Mouse (Mus musculus) cortical plate, adult 2 months (tissue): ENCODE measurements around the gene Dnah7c.
A peak's percentile ranks its signal among the peaks of the same experiment; 100 is the strongest.

Experiments
- CTCF ChIP-seq: fragments of 200-500 bp; IDR thresholded peaks from 2 replicates; pipeline ENCODE4 v1.5.1; 2011; ENCODE audit warnings: mild to moderate bottlenecking, control low read depth, low read length; ENCODE audit not compliant: insufficient read depth; ENCODE audit errors: extremely low read depth
- POLR2A ChIP-seq: fragments of 200-500 bp; IDR thresholded peaks from 2 replicates; pipeline ENCODE4 v1.6.1; 2011; ENCODE audit warnings: mild to moderate bottlenecking, low read length, control low read depth; ENCODE audit not compliant: insufficient read depth; ENCODE audit errors: extremely low read depth

- TF ChIP-seq POLR2A (peak; percentile 88), CTCF (no peak)
Observed at GRCm38 (mm10) chr1:46853317-46854035, 428.1 kb downstream of the Dnah7c start.
